Mouse (Mus musculus) gastrocnemius, adult 2 months (tissue): ENCODE results near the gene Asxl1. TPM values are rescaled to one million over a fixed set of nuclear protein-coding genes. Genes with fewer than 3 reads are reported as not detected.

Experiments used
- DNase-seq: peaks from one replicate; pipeline ENCODE4 v3.0.0; 2022
- H3K27ac ChIP-seq: fragments of 200-600 bp; 2 replicates; pipeline ENCODE4 v1.8.1; 2022; ENCODE audit warnings: mild to moderate bottlenecking
- H3K4me3 ChIP-seq: fragments of 200-600 bp; 2 replicates; pipeline ENCODE4 v1.8.1; 2022; ENCODE audit warnings: mild to moderate bottlenecking, moderate library complexity
- CTCF ChIP-seq: fragments of 200-600 bp; IDR thresholded peaks from 2 replicates; pipeline ENCODE4 v1.8.1; 2022; ENCODE audit warnings: antibody characterized with exemption, mild to moderate bottlenecking, moderate library complexity
- intact Hi-C: fragments of 180-260 bp; cut with DNase I; formaldehyde crosslinking; loops from one replicate; pipeline ENCODE4 v1.15.1; 2025
- total RNA-seq, 2 experiments: library from RNA; stranded (reverse); gene quantifications; 2 replicates each; pipeline ENCODE4 v1.2.3; 2021

Gene Asxl1
- total RNA-seq, 2 experiments from 2014 or later = 9.3 to 10.6 TPM

- no peak overlapping the region for H3K4me3 ChIP-seq
- TF ChIP-seq CTCF = no peak
- no peak for DNase-seq
- intact Hi-C loops = no loop called here
- H3K27ac ChIP-seq = no peak overlapping the region
Measured at GRCm38 (mm10) chr2:153397790-153398515, 52.3 kb downstream of the Asxl1 start.

DNA sequence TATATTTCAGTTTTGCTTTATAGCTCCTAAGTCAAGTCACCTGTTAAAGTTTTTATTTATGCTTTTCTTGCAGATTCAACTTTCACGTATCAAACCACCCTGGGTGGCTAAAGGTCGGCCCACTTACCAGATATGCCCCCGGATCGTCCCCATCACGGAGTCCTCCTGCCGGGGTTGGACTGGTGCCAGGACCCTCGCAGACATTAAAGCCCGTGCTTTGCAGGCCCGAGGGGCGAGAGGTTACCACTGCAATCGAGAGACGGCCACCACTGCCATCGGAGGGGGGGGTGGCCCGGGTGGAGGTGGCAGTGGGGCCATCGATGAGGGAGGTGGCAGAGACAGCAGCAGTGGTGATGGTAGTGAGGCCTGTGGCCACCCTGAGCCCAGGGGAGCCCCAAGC lies 53.5 kb downstream of the Asxl1 start:
- intact Hi-C loops = no loop called here
- TF ChIP-seq CTCF = no peak
- DNase-seq = no peak
- Histone ChIP-seq H3K4me3 (no peak overlapping the region), H3K27ac (no peak overlapping the region)

GRCm38 (mm10) chr2:153404062-153404461 lies 58.4 kb downstream of the Asxl1 start:
- DNase-seq = no peak
- no peak for TF ChIP-seq CTCF

GRCm38 (mm10) chr2:153404882-153405281 lies 59.3 kb downstream of the Asxl1 start:
- TF ChIP-seq CTCF = no peak
- no peak overlapping the region for H3K27ac ChIP-seq
- H3K4me3 ChIP-seq = no peak overlapping the region
- no peak for DNase-seq
- intact Hi-C loops = no loop called here

More at GRCm38 (mm10) chr2:153404062-153404461, 58.4 kb downstream of the Asxl1 start:
- intact Hi-C loops = no loop called here
- H3K4me3 ChIP-seq = no peak overlapping the region
- no peak overlapping the region for H3K27ac ChIP-seq

DNA sequence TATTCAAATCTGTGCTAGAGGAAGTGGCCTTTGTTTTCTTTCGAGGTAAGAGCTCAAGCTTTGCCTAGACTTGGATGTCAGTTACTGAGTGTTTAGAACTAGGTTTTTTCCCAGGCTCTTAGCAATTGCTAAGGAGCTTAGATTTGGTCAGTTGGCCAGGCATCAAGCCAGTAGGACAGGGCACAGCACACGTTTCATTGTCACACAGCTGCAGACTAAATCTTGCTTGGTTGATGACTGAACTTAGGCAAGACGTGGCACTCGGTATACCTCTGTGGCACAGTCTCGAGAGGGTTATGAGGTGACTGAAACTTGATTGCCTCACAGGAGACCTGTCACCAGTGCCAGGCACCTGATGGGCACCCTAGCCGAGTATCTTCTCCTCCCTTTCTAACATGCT lies 61.3 kb downstream of the Asxl1 start:
- no peak for TF ChIP-seq CTCF
- Histone ChIP-seq H3K27ac (peak overlapping the region; percentile 9; the same call in 1 of the 2 replicates), H3K4me3 (no peak overlapping the region)
- intact Hi-C loops = no loop called here
- DNase-seq = no peak

DNA sequence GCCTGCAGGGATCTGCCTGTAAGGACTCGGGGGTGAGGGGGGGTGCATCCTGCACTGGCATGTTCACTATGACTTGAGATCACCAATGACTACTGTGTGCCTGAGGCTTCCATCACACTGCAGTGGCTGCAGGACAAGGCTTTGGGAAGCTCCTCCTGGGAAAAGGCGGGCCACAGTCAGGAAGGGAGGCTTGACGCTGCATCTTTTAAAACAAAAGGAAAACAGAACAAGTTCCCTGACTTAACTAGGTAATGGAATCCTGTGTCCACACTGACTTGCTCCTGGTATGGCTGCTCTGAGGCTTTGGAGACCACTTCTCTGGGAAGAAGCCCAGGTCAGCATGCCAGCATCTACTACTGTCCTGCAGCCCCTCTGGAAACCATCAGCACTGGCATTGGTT lies 63.3 kb downstream of the Asxl1 start:
- Histone ChIP-seq H3K27ac (0 out of 2 replicates have a peak overlapping the region, but pooled peaks have one; percentile 5), H3K4me3 (no peak overlapping the region)
- no peak for DNase-seq
- TF ChIP-seq CTCF = no peak
- intact Hi-C loops = no loop called here

GRCm38 (mm10) chr2:153411557-153411956 lies 65.9 kb downstream of the Asxl1 start:
- Histone ChIP-seq H3K27ac (no peak overlapping the region), H3K4me3 (no peak overlapping the region)
- intact Hi-C loops = loop anchor here (10.0 kb wide), 1 partner anchor 107 kb away; no protein-coding TSS in a partner anchor
- no peak for DNase-seq
- TF ChIP-seq CTCF = no peak

GRCm38 (mm10) chr2:153412563-153412962 lies 66.9 kb downstream of the Asxl1 start:
- Histone ChIP-seq H3K4me3 (no peak overlapping the region), H3K27ac (no peak overlapping the region)
- intact Hi-C loops = loop anchor here (10.0 kb wide), 1 partner anchor 108 kb away; no protein-coding TSS in a partner anchor
- 0 out of 2 replicates have a peak, but pooled peaks have one; percentile 1 for TF ChIP-seq CTCF
- DNase-seq = no peak

GRCm38 (mm10) chr2:153414607-153415006 lies 69.0 kb downstream of the Asxl1 start:
- peak; percentile 75 for TF ChIP-seq CTCF
- peak; percentile 44 for DNase-seq
- intact Hi-C loops = loop anchor here (2.0 to 10.0 kb wide), 3 partner anchors 110 to 332 kb away; no protein-coding TSS in a partner anchor

GRCm38 (mm10) chr2:153417841-153418240 lies 72.2 kb downstream of the Asxl1 start:
- no peak for TF ChIP-seq CTCF
- H3K4me3 ChIP-seq = no peak overlapping the region
- DNase-seq = no peak
- intact Hi-C loops = loop anchor here (5.0 to 10.0 kb wide), 2 partner anchors 113 to 336 kb away; no protein-coding TSS in a partner anchor
- no peak overlapping the region for H3K27ac ChIP-seq

More at GRCm38 (mm10) chr2:153414607-153415006, 69.0 kb downstream of the Asxl1 start:
- Histone ChIP-seq H3K4me3 (no peak overlapping the region), H3K27ac (no peak overlapping the region)

DNA sequence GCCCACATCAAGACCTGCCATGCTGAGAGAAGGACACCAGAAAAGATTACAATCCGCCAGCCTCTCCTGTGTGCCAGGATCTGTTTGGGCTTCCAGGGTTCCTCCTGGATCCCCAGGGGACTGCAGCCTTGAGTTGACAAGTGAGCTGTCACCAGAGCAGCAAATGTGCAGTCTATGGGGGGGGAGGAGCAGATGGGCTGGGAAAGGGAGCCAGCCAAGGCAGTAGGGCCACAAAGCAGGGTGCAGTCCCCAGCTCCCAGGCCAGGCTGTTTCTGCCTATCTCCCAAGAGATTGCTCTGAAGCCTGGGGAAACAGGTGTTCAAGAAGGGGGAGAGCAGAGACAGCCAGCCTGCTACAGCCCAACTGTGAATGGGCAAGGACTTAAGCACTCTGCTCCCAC lies 72.8 kb downstream of the Asxl1 start:
- H3K27ac ChIP-seq = no peak overlapping the region
- no peak for TF ChIP-seq CTCF
- DNase-seq = no peak
- intact Hi-C loops = loop anchor here (5.0 to 10.0 kb wide), 2 partner anchors 114 to 336 kb away; no protein-coding TSS in a partner anchor
- H3K4me3 ChIP-seq = no peak overlapping the region

- peak; percentile 45 for TF ChIP-seq CTCF
- no peak for DNase-seq
- intact Hi-C loops = no loop called here
- Histone ChIP-seq H3K27ac (no peak overlapping the region), H3K4me3 (no peak overlapping the region)
Measured at GRCm38 (mm10) chr2:153421233-153421632, 75.6 kb downstream of the Asxl1 start.

DNA sequence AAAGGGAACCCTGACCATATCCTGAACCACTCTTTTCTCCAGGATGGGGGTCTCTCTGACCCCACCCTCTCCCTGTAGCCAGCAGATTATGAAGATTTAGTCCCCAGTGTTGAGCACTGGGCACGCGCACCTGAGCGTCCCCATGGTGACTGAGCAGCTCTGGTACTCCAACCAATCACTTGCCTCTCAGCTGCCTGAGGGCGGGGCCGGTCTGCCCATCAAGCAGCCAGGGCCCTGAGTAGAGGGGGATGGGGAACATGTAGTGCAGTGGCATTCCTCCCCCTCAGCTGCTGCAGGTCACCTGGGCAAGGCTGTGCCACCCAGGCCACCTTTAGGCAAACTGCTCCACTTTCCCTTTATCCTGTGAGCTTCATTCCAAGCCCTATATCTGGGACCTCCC lies 76.4 kb downstream of the Asxl1 start:
- intact Hi-C loops = no loop called here
- no peak for TF ChIP-seq CTCF
- Histone ChIP-seq H3K27ac (no peak overlapping the region), H3K4me3 (no peak overlapping the region)
- no peak for DNase-seq
